Mouse (Mus musculus) spleen, adult 10 weeks (tissue): Measurements from ENCODE around the gene Tmprss2. TPM values are rescaled to one million over a fixed set of nuclear protein-coding genes. Genes with fewer than 3 reads are reported as not detected.

Experiments used
- polyA plus RNA-seq: library from polyadenylated mRNA; stranded (reverse); fragments of 350-450 nt; fragmentation: Illumina TruSeq; extraction: RNeasy Lipid Tissue Mini Kit (QIAGEN cat#74804); gene quantifications from one replicate; pipeline ENCODE4 v1.2.3, GENCODE M21; 2015; ENCODE audit warnings: low replicate concordance; ENCODE audit not compliant: insufficient read depth

Gene Tmprss2
- not detected for polyA plus RNA-seq

DNA sequence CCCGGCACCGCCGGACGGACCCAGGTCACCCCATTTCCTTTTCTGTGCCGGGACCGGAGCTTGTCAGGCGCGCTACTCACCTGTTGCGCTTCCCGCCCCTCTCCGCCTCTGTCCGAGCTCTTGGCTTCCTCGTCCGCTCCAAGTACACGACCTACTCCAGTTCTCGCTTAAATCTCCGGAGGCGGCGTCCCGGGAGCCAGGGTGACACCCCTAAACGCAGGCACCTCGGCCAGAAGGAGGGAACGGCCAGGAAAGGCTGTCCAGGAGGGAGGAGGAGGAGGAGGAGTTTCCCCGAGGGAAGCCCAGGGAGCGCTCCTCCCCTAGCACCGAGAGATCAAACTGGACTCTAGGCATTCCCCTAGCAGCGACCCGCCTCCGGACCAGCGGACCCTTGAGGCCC is at the start of gene Tmprss2:
Tmprss2 (minus strand) TSS at position 257 of the 400 bp plus-strand sequence.

Other genes with a start within 250 kb of the Tmprss2 start
- gene Mx1, start 148.3 kb downstream of the Tmprss2 start, polyA plus RNA-seq: 21.6 TPM
- gene Fam3b, start 96.4 kb downstream of the Tmprss2 start, polyA plus RNA-seq: not detected
- 0.22 TPM for gene Ripk4, start 152.6 kb upstream of the Tmprss2 start, polyA plus RNA-seq
- 13.4 TPM for gene Prdm15, start 240.7 kb upstream of the Tmprss2 start, polyA plus RNA-seq